Mouse (Mus musculus) kidney, adult 2 months (tissue): ENCODE data around the gene Ddx54. TPM values are rescaled to one million over a fixed set of nuclear protein-coding genes. Genes with fewer than 3 reads are reported as not detected.

Source experiments
- DNase-seq: peaks from one replicate; pipeline ENCODE4 v3.0.0; 2021
- H3K27ac ChIP-seq: fragments of 200-500 bp; 2 replicates; pipeline ENCODE4 v1.5.1; 2012; ENCODE audit warnings: low read depth, low read length, control low read depth, inconsistent platforms; ENCODE audit not compliant: insufficient read depth
- H3K27me3 ChIP-seq: fragments of 200-500 bp; replicated peaks from 2 replicates; pipeline ENCODE4 v1.6.1; 2012; ENCODE audit warnings: mild to moderate bottlenecking, moderate library complexity, low read length, inconsistent platforms; ENCODE audit not compliant: control insufficient read depth, insufficient read depth
- H3K36me3 ChIP-seq: fragments of 200-500 bp; 2 replicates; pipeline ENCODE4 v1.6.1; 2012; ENCODE audit warnings: mild to moderate bottlenecking, moderate library complexity, low read length, inconsistent platforms; ENCODE audit not compliant: control insufficient read depth, insufficient read depth
- H3K4me1 ChIP-seq: fragments of 200-500 bp; 2 replicates; pipeline ENCODE4 v1.6.1; 2011; ENCODE audit warnings: low read length; ENCODE audit not compliant: control insufficient read depth, insufficient read depth
- H3K4me3 ChIP-seq: fragments of 200-500 bp; 2 replicates; pipeline ENCODE4 v1.5.1; 2011; ENCODE audit warnings: mild to moderate bottlenecking, low read depth, low read length, control low read depth; ENCODE audit not compliant: insufficient read depth
- CTCF ChIP-seq: fragments of 200-500 bp; conservative IDR thresholded peaks from 2 replicates; pipeline ENCODE4 v1.5.1; 2011; ENCODE audit warnings: low read depth, mild to moderate bottlenecking, control low read depth, low read length, moderate library complexity, mixed read lengths; ENCODE audit not compliant: insufficient read depth, insufficient read length
- POLR2A ChIP-seq: fragments of 200-500 bp; IDR thresholded peaks from one replicate; pipeline ENCODE4 v1.6.1; 2011; ENCODE audit warnings: low read depth, low read length, control low read depth
- WGBS: fragments of 180-500 bp; shearing (Covaris S2); methylation state at CpG from one replicate; pipeline ENCODE4 v1.1.7; 2018; 5-methylcytosine and 5-hydroxymethylcytosine counted together
- polyA plus RNA-seq: library from polyadenylated mRNA; depleted of rRNA; stranded (reverse); fragments of >200 nt; gene quantifications from 2 replicates; pipeline ENCODE4 v1.2.3, GENCODE M21; 2012

Ddx54 gene
- polyA plus RNA-seq, 1 experiment, result 29.3 TPM

- H3K36me3 ChIP-seq, result no peaks in the 10 kb centered on the region
- DNase-seq, result peak; percentile 100
- TF ChIP-seq POLR2A (peak; percentile 20), CTCF (no peak)
- peaks cover 9% of the 10 kb centered on the region; the same call in 1 of the 2 replicates for H3K4me1 ChIP-seq
- peak overlapping the region; percentile 72 for H3K4me3 ChIP-seq
- under 1% methylated on average over 69 of the region's 69 CpGs for WGBS
- H3K27ac ChIP-seq, result peak overlapping the region; percentile 97
- H3K27me3 ChIP-seq, result no peaks in the 10 kb centered on the region
Observed at GRCm38 (mm10) chr5:120612822-120613604, 474 bp downstream of the Ddx54 start.

- DNase-seq, result no peak
- H3K4me1 ChIP-seq, result peaks cover 7% of the 10 kb centered on the region; the same call in 1 of the 2 replicates
- no peaks in the 10 kb centered on the region; the same call in 1 of the 2 replicates for H3K36me3 ChIP-seq
- WGBS, result 99% methylated on average over 4 of the region's 4 CpGs
- H3K27me3 ChIP-seq, result no peaks in the 10 kb centered on the region
- no peak overlapping the region for H3K27ac ChIP-seq
- no peak overlapping the region for H3K4me3 ChIP-seq
- peak; percentile 45 for TF ChIP-seq CTCF
- TF ChIP-seq POLR2A, result no peak
Observed at GRCm38 (mm10) chr5:120615903-120616302, 3.4 kb downstream of the Ddx54 start.

GRCm38 (mm10) chr5:120618778-120619177 lies 6.2 kb downstream of the Ddx54 start:
- H3K36me3 ChIP-seq, result no peaks in the 10 kb centered on the region; the same call in none of the 2 replicates
- no peak for TF ChIP-seq POLR2A
- no peak for TF ChIP-seq CTCF
- no peak overlapping the region for H3K4me3 ChIP-seq
- 89% methylated on average over 12 of the region's 12 CpGs for WGBS
- DNase-seq, result no peak
- H3K27ac ChIP-seq, result no peak overlapping the region
- H3K27me3 ChIP-seq, result no peaks in the 10 kb centered on the region
- 0 out of 2 replicates have a peak, but pooled peaks cover 3% of the 10 kb centered on the region for H3K4me1 ChIP-seq

GRCm38 (mm10) chr5:120619201-120619600 lies 6.7 kb downstream of the Ddx54 start:
- no peaks in the 10 kb centered on the region for H3K27me3 ChIP-seq
- H3K4me3 ChIP-seq, result no peak overlapping the region
- TF ChIP-seq CTCF (peak; percentile 89), POLR2A (no peak)
- 27% methylated on average over 5 of the region's 5 CpGs for WGBS
- peak; percentile 47 for DNase-seq
- H3K36me3 ChIP-seq, result no peaks in the 10 kb centered on the region; the same call in none of the 2 replicates
- H3K27ac ChIP-seq, result no peak overlapping the region
- H3K4me1 ChIP-seq, result 0 out of 2 replicates have a peak, but pooled peaks cover 3% of the 10 kb centered on the region

- peak; percentile 80 for DNase-seq
- 68% methylated on average over 18 of the region's 18 CpGs for WGBS
- H3K27ac ChIP-seq, result peak overlapping the region; percentile 22; the same call in 1 of the 2 replicates
Observed at GRCm38 (mm10) chr5:120620375-120621077, 8.0 kb downstream of the Ddx54 start.

GRCm38 (mm10) chr5:120621078-120621765 lies 8.7 kb downstream of the Ddx54 start:
- Histone ChIP-seq H3K4me3 (no peak overlapping the region), H3K4me1 (0 out of 2 replicates have a peak, but pooled peaks cover 3% of the 10 kb centered on the region), H3K27ac (peak overlapping the region; percentile 29; the same call in 1 of the 2 replicates), H3K36me3 (peaks cover 2% of the 10 kb centered on the region), H3K27me3 (no peaks in the 10 kb centered on the region)
- WGBS, result 64% methylated on average over 23 of the region's 23 CpGs
- TF ChIP-seq POLR2A (no peak), CTCF (no peak)
- DNase-seq, result peak; percentile 73

More at GRCm38 (mm10) chr5:120620375-120621077, 8.0 kb downstream of the Ddx54 start:
- Histone ChIP-seq H3K36me3 (peaks cover 2% of the 10 kb centered on the region), H3K27me3 (no peaks in the 10 kb centered on the region), H3K4me1 (0 out of 2 replicates have a peak, but pooled peaks cover 3% of the 10 kb centered on the region), H3K4me3 (no peak overlapping the region)
- no peak for TF ChIP-seq POLR2A
- peak; percentile 93 for TF ChIP-seq CTCF
